Mouse (Mus musculus) olfactory bulb, adult 2 months (tissue): Measurements from ENCODE around the gene Gm48551.

ENCODE experiments used
- CTCF ChIP-seq: fragments of 200-500 bp; IDR thresholded peaks from 2 replicates; pipeline ENCODE4 v1.5.1; 2012; ENCODE audit warnings: low read depth, mild to moderate bottlenecking, low read length, moderate library complexity; ENCODE audit not compliant: insufficient read depth
- POLR2A ChIP-seq: fragments of 200-500 bp; IDR thresholded peaks from 2 replicates; pipeline ENCODE4 v1.6.1; 2012; ENCODE audit warnings: mild to moderate bottlenecking, low read depth, low read length, moderate library complexity; ENCODE audit not compliant: insufficient read depth

DNA sequence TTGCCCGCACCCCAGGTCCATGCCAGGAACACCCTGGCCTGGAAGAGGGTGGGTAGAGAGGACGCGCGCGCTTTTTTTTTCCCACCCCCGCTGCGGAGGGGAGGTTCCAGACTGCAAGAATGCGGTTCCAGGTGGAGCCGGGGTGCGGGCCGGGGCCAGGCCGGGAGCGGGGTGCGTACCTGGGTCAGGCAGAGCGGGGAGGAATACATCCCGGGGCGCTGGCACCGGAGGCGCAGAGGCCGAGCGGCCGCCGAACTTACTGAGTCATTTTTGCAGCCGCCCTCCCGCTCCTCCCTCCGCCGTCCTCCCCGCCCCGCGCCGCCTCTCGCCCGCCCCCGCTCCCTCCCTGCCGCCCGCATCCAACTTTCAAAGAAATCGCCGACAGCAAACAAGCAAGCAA lies 42.6 kb downstream of the Gm48551 start:
- no peak for TF ChIP-seq POLR2A
- no peak for TF ChIP-seq CTCF
